Mouse (Mus musculus): ENCODE data around the gene Tpk1.

GRCm38 (mm10) chr6:43649516-43649915 is 16.6 kb downstream of the Tpk1 start:
- no peak for TF ChIP-seq POLR2A (IDR thresholded peaks at IDR 0.05; ENCODE audit: borderline replicate concordance, control insufficient read depth, low read depth, low read length)
- TF ChIP-seq CTCF (IDR thresholded peaks at IDR 0.05; ENCODE audit: control insufficient read depth, insufficient read depth, low read length), result no peak
